Mouse (Mus musculus): ENCODE measurements around the gene Slit3. TPM values are rescaled to one million over a fixed set of nuclear protein-coding genes. Genes with fewer than 3 reads are reported as not detected.

Gene Slit3
- polyA plus RNA-seq, 1 experiment = 57.3 TPM

DNA sequence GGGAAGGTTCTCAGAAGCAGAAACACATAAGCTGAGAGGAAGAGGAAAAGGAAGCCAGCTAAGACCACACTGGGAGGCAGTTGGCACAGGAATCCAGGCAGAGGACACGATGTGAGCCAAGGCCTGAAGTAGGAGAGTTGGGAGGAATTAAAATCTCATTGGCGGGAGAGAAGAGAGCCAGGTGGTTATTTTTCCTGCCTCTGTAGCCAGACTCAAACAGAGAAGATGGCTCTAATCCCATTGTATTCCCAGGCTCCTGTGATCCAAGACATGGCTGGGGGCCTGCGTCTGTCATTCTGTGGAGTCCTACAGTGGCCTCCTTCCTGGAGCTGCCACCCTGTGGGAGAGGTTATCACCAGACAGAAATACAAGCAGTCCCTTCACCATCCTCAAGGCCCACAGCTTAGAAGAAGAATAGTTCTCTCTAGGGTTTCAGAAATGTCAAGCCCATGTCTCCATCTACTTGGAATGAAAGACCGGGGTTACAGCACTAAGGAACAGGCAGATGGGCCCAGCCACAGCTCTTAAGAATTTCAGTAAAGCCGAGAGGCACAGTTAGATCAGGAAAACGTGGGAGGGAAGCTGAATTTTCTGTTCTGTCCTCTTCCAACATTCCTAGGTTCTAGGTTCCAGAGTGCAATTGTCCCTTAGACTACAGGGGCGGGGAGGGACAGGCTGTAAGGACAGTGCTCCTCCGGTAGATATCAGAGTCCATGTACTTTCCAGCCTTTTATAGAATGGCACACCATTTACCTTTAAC lies 183.4 kb downstream of the Slit3 start:
- DNase-seq (ENCODE audit: low read depth) = no peak

DNA sequence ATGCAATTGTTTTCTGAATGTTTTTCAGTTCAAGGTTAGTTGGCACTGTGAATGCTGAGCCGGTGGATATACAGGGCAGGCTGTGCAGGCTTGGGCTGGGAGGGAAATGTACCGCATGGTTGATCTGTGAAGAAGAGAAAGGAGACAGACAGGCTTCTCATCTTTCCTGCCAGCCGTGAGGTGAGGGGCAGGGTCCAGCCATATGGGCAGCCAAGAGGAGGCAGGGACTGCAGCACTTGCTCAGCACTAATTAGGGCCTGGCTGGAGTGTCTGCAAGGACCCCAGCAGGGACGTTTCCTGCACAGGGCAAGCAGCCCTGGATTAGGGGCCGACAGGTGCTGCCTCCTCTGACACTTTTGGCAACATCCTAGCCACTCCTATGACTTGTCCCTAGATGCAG lies 184.1 kb downstream of the Slit3 start:
- no peak for DNase-seq (ENCODE audit: low read depth)

DNA sequence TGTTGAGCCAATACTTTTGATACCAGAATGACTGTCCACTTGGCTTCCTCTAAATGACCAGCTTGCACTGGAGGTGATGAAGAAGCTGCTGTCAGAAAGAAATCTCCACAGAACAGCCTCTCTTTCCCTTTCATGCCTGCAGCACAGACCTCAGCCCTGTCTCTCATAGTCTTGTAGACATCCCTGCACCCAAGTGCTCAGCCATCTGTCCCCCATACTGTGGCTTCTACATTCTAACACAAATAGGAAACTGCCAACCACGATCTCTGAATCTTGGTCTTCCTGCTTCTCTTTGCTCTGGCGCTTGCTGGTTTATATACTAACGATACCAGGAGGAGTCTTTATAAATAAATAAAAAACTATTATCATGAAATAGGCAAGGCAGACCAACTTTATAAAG lies 184.9 kb downstream of the Slit3 start:
- DNase-seq (ENCODE audit: low read depth) = no peak

DNA sequence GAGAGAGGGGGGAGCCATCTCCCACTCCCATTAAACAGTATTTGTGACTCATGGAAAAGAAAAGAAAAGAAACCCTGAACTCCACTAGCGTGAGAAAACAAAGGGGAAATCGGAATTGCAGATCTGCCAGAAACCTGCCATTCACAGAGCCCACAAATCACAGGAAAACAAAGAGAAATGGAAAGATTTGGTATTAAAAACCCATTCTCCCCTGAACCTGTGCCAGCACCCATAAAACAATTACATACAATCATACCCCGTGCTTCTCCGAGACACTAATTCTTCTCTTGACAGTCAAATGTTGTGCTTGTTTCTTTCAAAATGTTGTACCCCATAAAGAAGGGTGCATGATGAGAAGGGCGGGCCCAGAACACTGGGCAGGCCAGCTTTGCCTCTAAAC lies 185.9 kb downstream of the Slit3 start:
- no peak for DNase-seq (ENCODE audit: low read depth)

DNA sequence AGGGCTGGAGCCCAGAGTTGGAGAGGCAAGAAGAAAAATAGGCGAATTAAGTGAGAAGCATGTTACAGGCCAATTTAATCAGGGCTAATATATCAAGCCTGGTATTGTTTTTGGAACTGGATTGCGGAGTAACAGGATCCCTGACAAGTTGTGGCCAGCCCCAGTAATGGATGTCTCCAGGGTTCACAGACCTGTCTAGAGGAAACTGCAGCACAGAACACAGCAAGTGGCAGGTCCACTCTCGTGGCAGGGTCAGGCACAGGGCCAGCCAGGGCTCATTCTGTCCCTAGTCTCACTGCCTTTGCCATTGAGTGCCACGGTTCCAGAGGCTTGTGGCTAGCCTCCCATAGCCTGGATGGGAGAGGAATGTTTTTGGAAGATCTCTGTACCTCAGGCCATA lies 187.0 kb downstream of the Slit3 start:
- no peak for DNase-seq (ENCODE audit: low read depth)

DNA sequence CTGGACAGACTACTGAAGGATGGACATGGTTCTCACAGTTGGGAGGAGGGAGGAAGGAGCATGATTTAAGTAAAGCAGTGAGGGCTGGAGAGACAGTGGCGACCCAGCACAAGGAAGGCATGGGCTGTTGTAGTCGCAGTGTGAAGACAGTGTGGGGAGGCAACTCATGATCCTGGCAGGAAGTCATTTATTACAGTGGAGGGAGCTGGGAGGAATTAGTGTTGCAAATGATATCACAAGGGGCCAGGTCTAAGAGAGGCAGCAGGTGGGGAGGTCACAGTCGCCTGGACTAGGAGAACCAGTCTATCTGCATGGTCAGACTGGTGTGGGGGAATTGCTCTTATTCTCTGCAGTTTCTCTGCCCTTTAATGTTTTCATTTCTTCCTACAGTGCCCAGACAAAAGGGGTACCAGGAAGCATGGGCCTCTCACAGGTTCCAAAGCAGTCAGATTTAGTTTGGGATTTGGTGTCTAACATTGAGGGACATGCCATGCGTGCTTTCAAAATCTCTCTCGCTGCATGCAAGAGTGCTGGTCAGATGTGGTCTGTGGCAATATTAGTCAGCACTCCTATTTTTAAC lies 194.5 kb downstream of the Slit3 start:
- no peak for DNase-seq (ENCODE audit: low read depth)

DNA sequence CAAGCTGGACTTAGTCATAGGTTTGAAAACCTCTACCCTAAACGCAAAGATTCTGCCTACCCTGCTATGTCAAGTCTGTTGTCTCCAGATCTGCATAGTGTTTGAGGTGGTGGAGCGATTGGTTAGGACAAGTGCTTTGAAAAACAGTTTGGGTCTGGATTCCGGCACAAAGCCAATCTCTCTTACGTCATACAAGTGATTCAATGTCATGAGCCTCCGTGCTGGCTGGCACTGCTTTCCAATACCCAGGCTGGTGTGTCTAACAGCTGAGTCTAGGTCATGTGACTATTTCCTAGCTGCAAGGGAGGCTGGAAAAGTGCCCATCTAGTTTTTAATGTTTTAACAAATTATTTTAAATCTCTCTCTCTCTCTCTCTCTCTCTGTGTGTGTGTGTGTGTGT lies 196.2 kb downstream of the Slit3 start:
- DNase-seq (ENCODE audit: low read depth) = no peak

DNA sequence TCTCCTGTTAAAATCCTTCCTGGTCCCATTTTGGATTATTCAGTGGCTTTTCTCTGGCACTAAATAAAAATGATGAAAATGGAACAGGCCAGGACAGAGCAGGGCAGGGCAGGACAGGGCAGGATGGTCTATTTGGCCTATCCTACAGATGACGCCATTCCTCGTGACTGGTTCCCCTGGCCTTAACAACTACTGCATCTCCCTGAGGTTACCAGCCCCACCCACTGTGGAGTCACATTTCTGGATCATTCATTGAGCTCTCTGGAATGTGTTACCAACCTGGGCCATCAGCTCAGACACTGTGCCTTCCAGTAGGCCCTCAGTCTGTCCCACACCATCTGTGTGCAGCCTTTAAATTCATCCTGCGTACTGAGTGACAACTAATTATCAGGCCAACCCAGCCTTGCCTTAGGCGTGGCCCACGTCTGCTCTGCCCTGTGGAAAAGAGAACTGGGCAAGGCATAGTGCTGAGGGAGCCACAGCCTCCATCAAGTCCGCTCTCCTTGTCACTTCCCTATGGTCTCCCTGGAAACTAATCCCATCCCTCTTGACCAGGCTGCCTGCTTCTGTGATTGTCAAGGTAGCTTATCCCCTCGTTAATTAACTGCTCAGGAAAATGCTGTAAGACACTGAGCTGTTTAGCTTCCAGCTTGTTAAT lies 196.9 kb downstream of the Slit3 start:
- DNase-seq (ENCODE audit: low read depth) = no peak

DNA sequence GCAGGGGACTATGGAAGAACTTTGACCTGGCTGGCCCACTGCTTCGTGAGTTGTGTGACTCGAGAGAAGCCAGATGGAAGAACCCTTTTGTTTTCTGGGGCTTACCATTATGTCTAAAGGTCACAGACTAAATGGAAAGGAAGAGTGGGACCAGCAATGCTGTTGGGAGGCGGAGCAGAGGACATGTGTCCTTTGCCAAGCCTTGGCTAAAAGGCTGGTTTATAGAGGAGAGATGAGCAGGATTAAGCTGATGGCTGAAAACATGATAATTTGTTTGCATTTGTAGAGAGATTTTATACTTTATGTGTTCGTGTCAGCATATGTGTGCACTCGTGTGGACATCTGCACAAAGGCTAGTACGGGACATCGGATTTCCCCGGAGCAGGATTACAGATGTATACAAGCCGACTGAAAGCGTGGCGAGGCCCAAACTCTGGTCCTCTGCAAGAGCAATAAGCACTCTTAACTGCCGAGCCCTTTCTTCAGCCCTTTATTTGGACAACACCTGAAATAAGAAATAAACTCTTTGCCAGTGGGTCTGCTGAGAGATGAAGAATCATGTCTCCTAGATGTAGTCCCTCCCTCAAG lies 197.5 kb downstream of the Slit3 start:
- no peak for DNase-seq (ENCODE audit: low read depth)

DNA sequence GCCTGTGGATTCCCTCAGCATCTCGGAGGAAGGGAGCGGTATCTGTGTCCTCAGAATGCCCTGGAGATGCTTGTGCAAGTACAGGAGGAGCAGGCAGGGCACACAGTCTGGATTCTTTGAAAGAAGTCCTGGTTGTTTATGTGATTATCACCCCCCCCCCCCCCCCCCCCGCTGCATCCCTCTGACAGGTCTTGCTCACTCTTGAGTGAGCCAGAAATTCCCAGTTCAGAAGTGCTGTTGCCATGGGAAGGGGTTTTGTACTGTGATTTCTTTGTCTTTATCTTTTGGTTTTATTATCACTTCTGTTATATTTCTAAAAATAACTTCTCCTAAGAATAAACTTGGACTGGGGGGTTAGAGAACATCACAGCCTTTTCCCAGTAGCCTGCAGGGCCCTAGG lies 199.5 kb downstream of the Slit3 start:
- DNase-seq (ENCODE audit: low read depth) = no peak

DNA sequence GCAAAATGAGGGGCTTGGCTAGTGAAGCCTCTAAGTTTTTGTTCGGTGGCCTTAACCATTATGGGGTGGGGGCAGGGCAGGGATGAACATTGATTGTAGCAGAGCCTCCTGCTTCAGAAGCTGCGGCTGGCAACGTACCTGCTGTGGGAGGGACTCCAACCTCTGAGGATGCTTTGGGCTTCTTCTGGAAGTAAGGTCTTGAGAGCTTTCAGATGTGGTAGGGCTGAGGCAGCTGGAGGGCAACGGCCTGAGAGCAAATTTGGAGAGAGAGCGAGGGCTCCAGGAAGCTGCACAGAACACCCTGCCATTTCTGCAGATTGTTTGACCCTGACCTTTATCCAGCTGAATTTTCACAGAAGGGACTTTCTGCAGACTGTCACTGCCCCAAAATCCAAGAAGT lies 203.4 kb downstream of the Slit3 start:
- DNase-seq (ENCODE audit: low read depth) = no peak

DNA sequence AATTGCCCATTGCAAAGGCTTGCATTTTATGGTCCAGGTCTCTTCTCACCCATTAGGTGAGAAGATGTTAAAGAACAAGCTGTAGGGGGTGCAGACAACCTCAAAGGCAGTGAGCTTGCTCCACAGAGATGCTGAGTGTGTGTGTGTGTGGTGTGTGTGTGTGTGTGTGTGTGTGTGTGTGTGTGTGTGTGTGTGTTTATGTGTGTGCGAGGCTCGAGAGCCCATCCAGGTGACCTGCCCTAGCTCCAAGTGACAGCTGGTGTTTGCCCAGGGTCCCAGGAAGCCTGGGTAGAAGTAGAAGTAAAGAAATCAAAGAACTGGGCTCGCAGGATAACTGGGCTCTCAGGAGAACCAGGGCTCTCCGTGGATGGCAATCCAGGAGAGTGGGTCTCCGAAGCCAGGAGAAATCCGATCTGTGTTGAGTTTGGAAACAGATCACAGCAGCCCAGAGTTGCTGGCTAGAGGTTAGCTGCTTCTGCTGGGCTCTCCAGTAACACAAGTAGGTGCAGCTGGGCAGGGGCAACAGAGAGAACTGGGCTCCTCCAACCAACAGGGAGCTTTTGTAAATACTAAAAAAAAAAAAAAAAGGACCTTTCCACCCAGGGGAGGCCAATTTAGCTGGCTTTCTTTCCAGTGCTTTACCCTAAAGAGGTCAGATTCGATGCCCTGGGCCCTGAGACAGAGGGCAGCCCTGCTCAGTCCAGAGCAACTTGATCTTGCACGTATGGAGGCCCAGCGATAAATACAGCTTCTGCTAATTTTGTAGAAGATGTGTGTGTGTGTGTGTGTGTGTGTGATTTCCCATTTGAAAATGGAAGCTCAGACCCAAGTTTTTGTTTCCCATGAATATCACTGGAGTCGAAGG lies 204.3 kb downstream of the Slit3 start:
- DNase-seq (ENCODE audit: low read depth) = no peak

DNA sequence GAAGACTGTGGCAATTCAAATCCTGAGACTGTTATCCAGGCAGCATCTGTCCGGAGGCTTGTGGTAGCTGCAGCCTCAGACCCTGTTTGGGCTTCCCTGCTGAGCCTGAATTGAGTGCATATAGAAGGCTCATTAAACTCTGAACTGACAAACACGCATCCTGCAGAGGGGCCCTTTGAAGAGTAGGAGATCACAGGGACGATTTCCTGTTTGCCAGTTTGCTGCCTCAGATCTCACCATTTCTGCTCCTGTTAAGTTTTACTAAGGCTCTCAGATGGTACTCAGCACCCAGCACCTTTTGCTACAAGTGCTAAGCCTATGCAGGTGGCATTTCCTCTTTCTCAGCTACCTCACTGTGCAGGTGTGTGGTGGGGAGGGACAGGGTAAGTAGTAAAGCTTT lies 205.3 kb downstream of the Slit3 start:
- no peak for DNase-seq (ENCODE audit: low read depth)

DNA sequence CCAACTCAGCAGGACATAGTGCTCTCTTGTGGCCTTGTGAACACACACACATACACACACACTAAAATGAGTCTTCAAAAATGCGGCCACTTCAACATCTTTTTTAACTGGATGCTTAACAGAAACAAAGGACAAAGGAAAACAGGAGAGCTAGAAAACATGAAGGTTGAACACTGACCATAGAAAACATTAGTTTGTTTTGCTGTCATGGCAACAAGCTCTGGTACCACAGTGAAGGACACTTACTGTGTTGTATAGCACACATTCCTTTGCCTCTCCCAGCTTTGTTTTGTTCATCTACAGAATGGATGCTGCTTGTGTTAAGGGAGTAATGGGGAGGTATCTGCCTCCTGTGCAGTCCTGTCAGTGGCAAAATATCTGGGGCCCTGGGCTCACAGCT lies 206.9 kb downstream of the Slit3 start:
- no peak for DNase-seq (ENCODE audit: low read depth)

DNA sequence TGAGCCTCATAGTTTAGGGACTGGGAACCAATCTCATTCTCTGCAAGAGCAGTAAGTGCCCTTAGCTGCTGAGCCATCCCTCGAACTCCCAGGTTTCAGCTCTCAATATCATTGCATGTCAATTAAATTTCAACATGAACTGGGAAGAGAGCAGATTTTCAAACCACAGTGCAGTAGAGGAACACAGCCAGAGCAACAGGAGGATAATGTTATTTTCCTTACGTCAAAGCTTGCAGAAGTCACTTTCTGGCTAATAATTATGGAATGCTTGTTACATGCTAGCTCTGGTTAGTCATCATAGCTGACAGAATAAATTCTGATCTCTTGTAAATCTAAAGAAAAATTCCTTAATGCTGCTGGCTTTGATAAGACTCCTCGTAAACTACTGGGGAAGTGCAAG lies 210.5 kb downstream of the Slit3 start:
- no peak for DNase-seq (ENCODE audit: low read depth)

DNA sequence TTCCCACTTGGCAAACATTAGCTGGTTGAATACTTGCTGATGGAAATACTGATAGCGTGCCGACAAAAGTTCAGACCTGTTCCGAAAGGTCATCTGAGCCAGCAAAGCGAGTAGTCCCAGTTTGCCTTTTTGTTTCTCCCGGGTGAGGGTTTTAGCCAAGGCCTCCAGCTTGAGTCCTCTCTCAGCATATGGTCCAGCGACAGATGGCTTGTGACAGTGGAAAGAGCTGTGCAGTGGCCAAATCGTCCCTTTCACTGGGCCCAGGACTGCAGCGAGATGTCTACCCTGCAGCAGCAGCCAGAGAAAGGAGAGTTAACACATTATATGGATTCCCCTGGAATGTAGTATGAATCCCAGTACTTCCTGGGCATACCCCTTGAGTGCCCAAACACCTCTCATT lies 215.5 kb downstream of the Slit3 start:
- DNase-seq (ENCODE audit: low read depth) = no peak

DNA sequence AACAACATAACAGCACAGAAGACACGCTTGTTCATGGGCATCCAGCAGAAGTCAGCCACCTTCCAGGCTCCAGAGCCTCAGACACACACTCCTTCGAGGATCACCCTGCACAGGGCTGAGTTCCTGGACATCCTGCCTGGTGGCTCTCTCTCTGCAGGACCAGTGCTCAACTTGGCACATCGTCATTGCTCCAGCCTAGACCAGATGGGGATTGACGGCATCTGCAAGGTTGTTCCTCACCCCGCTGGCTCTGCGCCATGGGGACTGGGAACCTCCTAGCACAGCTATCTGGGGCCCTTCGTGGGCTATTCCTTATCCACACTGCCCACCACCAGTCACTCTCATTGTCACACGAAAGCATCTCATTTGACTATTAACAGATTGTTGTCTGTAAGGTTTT lies 216.5 kb downstream of the Slit3 start:
- DNase-seq (ENCODE audit: low read depth) = no peak

DNA sequence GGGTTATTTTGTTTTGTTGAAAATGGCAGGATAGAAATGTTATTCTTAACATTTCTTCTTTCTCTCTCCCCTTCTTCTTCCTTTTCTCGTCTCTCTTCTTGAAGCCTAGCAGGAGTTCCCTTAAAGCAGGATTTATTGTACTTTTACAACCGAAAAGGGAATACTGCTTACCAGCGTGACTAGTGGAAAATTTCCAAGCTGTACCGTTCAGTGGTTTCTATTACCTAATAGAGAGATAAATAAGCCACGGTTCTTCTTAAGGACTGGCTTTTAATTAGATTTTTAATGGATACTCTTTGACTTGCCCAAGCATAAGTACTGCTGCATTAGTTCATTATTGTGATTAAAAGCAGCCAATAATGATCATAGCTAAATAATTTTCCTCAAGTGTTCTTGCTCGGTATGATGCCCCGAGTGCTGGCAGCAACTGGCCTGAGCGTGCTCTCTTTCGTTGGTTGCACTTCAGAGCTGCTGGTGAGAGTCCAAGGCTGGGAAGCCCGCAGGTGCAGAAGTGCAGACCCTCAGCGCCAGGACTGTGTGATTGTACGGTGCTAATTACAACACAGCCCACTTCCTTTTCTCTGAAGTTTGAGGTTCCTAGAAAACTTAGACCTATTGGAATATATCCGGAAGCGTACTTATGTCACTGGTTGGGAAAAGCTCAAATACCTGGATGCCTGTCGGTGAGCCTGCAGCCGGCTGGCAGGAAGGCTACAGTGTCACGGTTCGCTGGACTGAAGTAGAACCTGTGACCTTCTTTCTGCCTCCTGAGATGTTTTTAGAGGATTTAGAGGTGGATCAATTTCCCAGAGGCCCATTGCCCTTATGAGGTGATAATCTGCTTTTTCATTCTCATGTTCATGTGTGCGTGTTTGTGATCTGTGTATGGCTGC lies 217.1 kb downstream of the Slit3 start:
- no peak for DNase-seq (ENCODE audit: low read depth)

DNA sequence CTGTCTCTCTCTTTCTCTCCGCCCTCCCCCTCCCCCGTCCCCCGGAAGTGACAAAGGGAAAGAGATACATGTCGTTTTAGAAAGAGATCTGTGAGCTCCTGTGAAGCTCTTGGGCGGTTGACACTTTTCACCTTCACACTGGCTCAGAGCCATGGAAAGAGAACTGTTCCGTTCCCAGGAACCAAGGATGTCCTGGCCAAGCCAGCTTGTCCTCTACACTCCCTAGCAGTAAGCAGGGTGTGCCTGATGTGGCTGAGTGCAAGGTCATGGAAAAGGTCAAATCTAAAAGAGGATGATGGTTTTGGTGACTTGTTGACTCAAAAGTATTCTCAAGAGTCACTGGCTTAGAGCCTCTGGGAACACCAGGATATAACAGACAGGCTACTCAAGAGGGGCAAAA lies 219.7 kb downstream of the Slit3 start:
- DNase-seq (ENCODE audit: low read depth) = no peak

DNA sequence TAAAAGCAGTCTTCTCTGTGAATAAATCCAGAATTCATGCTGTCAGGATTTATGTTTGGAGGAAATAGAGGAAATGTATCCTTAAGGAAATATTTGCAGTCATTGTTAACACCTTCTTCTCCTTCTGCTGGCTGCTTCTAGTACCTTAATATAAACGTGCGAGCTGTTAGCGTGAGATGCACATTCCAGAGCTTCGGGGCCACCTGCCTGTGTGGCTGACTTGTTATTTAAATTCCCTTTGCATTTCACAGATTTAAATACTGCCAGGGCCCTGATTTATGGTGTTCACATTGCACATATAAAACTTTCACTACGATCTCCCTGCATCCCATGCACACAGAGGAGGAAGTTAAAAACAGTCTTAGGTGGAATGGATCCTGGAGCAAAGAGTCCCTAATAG lies 221.5 kb downstream of the Slit3 start:
- DNase-seq (ENCODE audit: low read depth) = no peak
